Mouse (Mus musculus) embryonic facial prominence, embryonic 10.5 days (tissue): ENCODE measurements around the gene Ptprcap. TPM values are rescaled to one million over a fixed set of nuclear protein-coding genes. Genes with fewer than 3 reads are reported as not detected.

Source experiments
- DNase-seq: peaks from one replicate; pipeline ENCODE4 v3.0.0-alpha.2; 2017; ENCODE audit warnings: low spot score
- H3K27ac ChIP-seq: fragments of 300-500 bp; sonication (generic); replicated peaks from 2 replicates; pipeline ENCODE4 v1.5.1; 2016; ENCODE audit warnings: mild to moderate bottlenecking
- H3K27me3 ChIP-seq: fragments of 300-500 bp; sonication (generic); replicated peaks from 2 replicates; pipeline ENCODE4 v1.6.1; 2016; ENCODE audit warnings: low read depth, mild to moderate bottlenecking; ENCODE audit not compliant: poor library complexity, severe bottlenecking
- H3K36me3 ChIP-seq: fragments of 300-500 bp; sonication (generic); replicated peaks from 2 replicates; pipeline ENCODE4 v1.6.1; 2016; ENCODE audit warnings: mild to moderate bottlenecking, moderate library complexity
- H3K4me1 ChIP-seq: fragments of 300-500 bp; sonication (generic); 2 replicates; pipeline ENCODE4 v1.6.1; 2016
- H3K4me3 ChIP-seq: fragments of 300-500 bp; sonication (generic); 2 replicates; pipeline ENCODE4 v1.5.1; 2016; ENCODE audit warnings: mild to moderate bottlenecking, moderate library complexity
- H3K9me3 ChIP-seq: fragments of 300-500 bp; sonication (generic); 2 replicates; pipeline ENCODE4 v1.6.1; 2016; ENCODE audit warnings: mild to moderate bottlenecking
- WGBS: fragments of 180-500 bp; shearing (Covaris S2); methylation state at CpG from one replicate; pipeline ENCODE4 v1.1.7; 2016; 5-methylcytosine and 5-hydroxymethylcytosine counted together
- polyA plus RNA-seq: library from polyadenylated mRNA; unstranded; fragments of >200 nt; fragmentation: Nextera tagmentation; extraction: Ambion mirVana; gene quantifications from 2 replicates; pipeline ENCODE4 v1.2.1, GENCODE M21; 2016

The Ptprcap gene
- polyA plus RNA-seq, 1 experiment from 2014 or later = not detected

DNA sequence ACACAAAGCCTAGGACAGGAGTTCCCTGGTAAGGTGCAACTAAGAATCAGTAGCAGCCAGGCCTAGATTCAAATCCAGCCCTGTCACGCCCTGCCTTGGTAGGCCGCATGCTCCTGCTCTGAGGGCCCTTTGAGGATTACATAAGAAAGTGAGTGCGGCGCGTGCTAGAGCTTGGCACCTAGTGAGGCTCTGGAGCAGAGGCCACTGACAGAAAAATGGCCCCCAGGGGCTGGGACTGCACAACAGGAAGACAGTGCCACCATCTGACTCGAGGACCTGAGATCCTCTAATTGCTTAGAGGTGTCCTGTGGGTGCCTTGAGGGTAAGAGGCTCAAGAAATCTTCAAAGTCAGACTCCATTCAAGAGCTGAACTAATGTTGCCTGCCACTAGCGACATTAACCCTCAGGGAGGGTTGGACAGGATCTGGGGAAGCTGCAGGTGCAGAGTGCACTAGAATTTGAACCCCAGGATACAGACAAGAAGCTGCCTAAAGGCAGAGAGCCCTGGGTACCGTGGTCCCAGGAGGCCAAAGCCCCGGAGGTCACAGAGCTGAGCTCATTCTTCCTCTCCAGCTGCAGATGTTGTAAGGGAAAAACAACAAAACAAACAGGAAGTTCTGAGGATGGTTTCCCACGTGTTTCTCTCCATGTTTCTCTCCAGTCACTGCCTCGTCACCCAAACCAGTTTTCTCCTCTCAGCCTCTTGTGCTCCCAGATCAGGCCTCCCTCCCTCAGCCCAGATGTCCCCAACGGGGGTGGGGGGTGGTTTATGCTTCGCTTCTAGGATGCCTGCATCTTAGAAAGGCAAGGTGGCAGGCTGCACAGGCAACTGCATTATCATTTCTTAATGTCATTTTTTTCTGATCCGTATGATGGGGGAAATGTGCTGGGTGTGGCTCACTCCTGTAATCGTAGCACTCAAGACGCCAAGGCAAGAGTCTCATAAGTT, 8.6 kb upstream of the Ptprcap start:
- Histone ChIP-seq H3K9me3 (peaks cover 3% of the 10 kb centered on the region; the same call in 1 of the 2 replicates), H3K27ac (no peak overlapping the region), H3K27me3 (no peaks in the 10 kb centered on the region), H3K4me3 (no peak overlapping the region), H3K36me3 (peaks cover under 1% of the 10 kb centered on the region), H3K4me1 (peaks cover 23% of the 10 kb centered on the region)
- WGBS = 78% methylated on average over 16 of the region's 16 CpGs
- no peak for DNase-seq

GRCm38 (mm10) chr19:4145936-4146335, 7.5 kb upstream of the Ptprcap start:
- peaks cover 12% of the 10 kb centered on the region for H3K36me3 ChIP-seq
- peaks cover 3% of the 10 kb centered on the region; the same call in 1 of the 2 replicates for H3K9me3 ChIP-seq
- DNase-seq = no peak
- H3K27ac ChIP-seq = no peak overlapping the region
- H3K4me1 ChIP-seq = peaks cover 24% of the 10 kb centered on the region
- H3K27me3 ChIP-seq = no peaks in the 10 kb centered on the region
- no peak overlapping the region for H3K4me3 ChIP-seq
- WGBS = 86% methylated on average over 5 of the region's 5 CpGs

GRCm38 (mm10) chr19:4146366-4147021, 6.9 kb upstream of the Ptprcap start:
- no peak overlapping the region for H3K27ac ChIP-seq
- no peaks in the 10 kb centered on the region for H3K27me3 ChIP-seq
- H3K4me3 ChIP-seq = no peak overlapping the region
- WGBS = 63% methylated on average over 12 of the region's 12 CpGs
- DNase-seq = no peak
- H3K4me1 ChIP-seq = peaks cover 29% of the 10 kb centered on the region
- H3K9me3 ChIP-seq = peaks cover 3% of the 10 kb centered on the region; the same call in 1 of the 2 replicates
- peaks cover 18% of the 10 kb centered on the region for H3K36me3 ChIP-seq

DNA sequence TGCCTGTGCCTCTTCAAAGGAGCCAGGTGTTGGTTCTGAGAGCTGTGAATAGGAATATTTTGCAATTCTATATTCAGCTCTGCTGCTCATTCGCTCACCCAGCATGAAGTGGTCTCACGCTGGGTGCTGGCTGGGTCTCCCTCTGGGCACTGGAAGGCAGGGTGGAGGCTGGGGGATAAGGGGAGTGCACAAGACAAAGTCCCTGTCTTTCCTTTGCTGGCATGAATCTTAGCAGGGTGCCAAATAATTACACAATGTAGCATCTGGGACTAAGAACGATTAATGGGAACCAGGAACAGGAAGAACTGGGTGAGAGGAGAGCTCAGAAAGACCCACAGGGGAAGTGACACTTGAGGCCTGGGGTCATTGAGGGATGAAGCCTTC, 6.4 kb upstream of the Ptprcap start:
- no peak for DNase-seq
- Histone ChIP-seq H3K27ac (no peak overlapping the region), H3K36me3 (peaks cover 23% of the 10 kb centered on the region), H3K4me1 (peaks cover 29% of the 10 kb centered on the region), H3K27me3 (no peaks in the 10 kb centered on the region), H3K9me3 (peaks cover 3% of the 10 kb centered on the region; the same call in 1 of the 2 replicates), H3K4me3 (no peak overlapping the region)
- WGBS = 46% methylated on average over 3 of the region's 3 CpGs

DNA sequence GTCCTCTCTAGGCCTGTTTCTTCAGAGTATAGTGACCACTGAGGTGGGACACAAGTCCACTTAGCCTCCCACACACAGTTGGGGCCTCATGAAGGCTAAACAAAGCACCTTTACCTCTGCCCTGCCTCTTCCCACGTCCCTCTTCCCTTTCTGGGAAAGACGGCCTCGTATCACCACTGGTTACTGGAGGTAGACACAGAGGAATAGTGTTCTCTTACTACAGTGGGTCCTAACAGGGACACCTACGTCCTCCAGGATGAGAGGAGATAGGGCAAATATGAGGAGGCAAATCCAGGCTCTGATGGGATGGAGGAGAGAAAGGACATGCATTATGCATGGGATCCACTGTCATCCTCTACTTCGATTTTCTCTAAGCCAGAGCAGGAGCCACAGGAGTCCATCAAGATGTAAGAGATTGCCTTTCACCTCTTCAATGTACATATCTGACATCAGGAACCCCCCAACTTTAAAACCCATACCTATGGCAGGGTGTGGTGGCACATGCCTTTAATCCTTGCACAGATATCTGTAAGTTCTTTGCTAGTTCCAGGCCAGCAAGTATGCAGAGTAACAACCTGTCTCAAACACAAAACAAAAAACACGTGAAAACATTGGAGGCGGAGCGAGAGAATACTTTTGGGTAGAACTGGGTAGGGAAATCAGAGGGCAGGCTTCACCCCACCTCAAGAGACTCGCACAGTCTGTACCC, 5.5 kb upstream of the Ptprcap start:
- peak overlapping the region; percentile 88 for H3K27ac ChIP-seq

GRCm38 (mm10) chr19:4148491-4148806, 5.0 kb upstream of the Ptprcap start, which contains the start of gene Coro1b:
TSS of gene Coro1b (plus strand) at chr19:4148619.
- H3K27me3 ChIP-seq = no peaks in the 10 kb centered on the region
- H3K4me1 ChIP-seq = peaks cover 29% of the 10 kb centered on the region
- peak within 1 kb of the TSS; percentile 88 for H3K27ac ChIP-seq
- DNase-seq = peak; percentile 98
- peaks cover 37% of the 10 kb centered on the region for H3K36me3 ChIP-seq
- H3K4me3 ChIP-seq = peak within 1 kb of the TSS; percentile 88
- peaks cover 3% of the 10 kb centered on the region; the same call in 1 of the 2 replicates for H3K9me3 ChIP-seq
- WGBS = under 1% methylated on average over 33 of the region's 33 CpGs

More for the DNA sequence above, 5.5 kb upstream of the Ptprcap start:
- peaks cover 32% of the 10 kb centered on the region for H3K36me3 ChIP-seq
- H3K27me3 ChIP-seq = no peaks in the 10 kb centered on the region
- peak overlapping the region; percentile 88 for H3K4me3 ChIP-seq
- H3K9me3 ChIP-seq = peaks cover 3% of the 10 kb centered on the region; the same call in 1 of the 2 replicates
- peaks cover 29% of the 10 kb centered on the region for H3K4me1 ChIP-seq
- 34% methylated on average over 9 of the region's 9 CpGs for WGBS
- DNase-seq = no peak

DNA sequence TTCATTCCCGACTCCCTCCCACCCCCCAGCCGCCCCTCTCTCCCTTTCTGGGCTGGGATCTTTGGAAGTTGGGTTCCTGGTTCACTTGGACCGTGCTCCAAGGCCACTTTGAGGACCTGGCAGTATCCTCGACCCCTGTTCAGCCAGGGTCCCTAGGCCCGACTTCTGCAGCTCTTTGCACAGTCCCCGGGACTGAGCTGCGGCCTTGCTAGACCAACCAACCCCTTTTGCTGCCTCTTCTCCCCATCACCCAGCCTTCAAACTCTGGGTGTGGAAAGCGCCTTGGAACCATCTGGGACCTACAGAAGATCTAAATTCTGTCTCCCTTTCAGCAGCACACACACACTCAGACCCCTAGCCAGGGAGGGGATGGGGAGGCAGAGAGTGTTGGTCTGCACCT, 4.6 kb upstream of the Ptprcap start:
- H3K27me3 ChIP-seq = no peaks in the 10 kb centered on the region
- WGBS = 5% methylated on average over 8 of the region's 8 CpGs
- DNase-seq = no peak
- peaks cover 41% of the 10 kb centered on the region for H3K36me3 ChIP-seq
- H3K27ac ChIP-seq = peak overlapping the region; percentile 88
- peaks cover 32% of the 10 kb centered on the region for H3K4me1 ChIP-seq
- peak overlapping the region; percentile 88 for H3K4me3 ChIP-seq
- H3K9me3 ChIP-seq = peaks cover 3% of the 10 kb centered on the region; the same call in 1 of the 2 replicates

DNA sequence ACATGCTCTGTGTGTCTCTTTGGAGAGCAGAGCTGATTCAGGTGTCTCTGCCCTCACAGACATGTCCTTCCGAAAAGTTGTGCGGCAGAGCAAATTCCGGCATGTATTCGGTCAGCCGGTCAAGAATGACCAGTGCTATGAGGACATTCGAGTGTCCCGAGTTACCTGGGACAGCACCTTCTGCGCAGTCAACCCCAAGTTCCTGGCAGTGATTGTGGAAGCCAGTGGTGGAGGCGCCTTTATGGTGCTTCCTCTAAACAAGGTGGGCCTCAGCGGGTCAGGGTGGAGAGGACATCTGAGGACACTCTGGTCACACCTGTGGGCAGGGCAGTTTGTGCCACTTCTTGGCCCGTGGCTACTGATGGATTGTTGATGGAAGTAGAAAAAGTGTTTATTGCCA, 4.1 kb upstream of the Ptprcap start:
- WGBS = 90% methylated on average over 11 of the region's 11 CpGs
- no peak for DNase-seq
- H3K27me3 ChIP-seq = no peaks in the 10 kb centered on the region
- 0 out of 2 replicates have a peak overlapping the region, but pooled peaks have one; percentile 88 for H3K27ac ChIP-seq
- H3K4me1 ChIP-seq = peaks cover 35% of the 10 kb centered on the region
- peaks cover 3% of the 10 kb centered on the region; the same call in 1 of the 2 replicates for H3K9me3 ChIP-seq
- H3K4me3 ChIP-seq = peak overlapping the region; percentile 88
- peaks cover 44% of the 10 kb centered on the region for H3K36me3 ChIP-seq

DNA sequence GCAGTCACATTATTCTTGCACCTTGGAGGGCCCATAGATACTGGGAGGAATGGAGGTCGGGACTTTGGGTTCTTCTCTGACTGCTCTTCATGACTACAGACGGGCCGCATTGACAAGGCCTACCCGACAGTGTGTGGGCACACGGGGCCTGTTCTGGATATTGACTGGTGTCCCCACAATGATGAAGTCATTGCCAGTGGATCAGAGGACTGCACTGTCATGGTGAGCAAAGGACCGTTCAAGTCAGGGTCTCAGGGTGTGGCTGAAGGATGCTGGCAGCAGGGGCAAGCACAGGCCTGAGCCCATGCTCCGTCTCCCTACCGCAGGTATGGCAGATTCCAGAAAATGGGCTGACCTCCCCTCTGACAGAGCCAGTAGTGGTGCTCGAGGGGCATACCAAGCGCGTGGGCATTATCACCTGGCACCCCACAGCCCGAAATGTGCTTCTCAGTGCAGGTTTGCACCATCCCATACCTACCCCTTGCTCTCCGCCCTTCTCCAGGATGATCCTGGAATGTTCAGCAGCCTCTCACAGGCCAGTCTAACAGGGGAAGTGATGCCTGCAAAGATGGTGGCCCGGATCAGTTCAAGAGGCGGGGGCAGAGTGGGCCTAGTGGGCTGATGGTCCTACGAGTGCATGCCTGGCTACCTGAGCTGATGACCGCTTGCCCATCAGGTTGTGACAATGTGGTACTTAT, 3.5 kb upstream of the Ptprcap start:
- H3K4me1 ChIP-seq = peaks cover 35% of the 10 kb centered on the region
- no peak overlapping the region for H3K27ac ChIP-seq
- peaks cover 45% of the 10 kb centered on the region for H3K36me3 ChIP-seq
- peaks cover 3% of the 10 kb centered on the region; the same call in 1 of the 2 replicates for H3K9me3 ChIP-seq
- H3K4me3 ChIP-seq = peak overlapping the region; percentile 88
- no peaks in the 10 kb centered on the region for H3K27me3 ChIP-seq
- DNase-seq = no peak
- WGBS = 94% methylated on average over 17 of the region's 17 CpGs

GRCm38 (mm10) chr19:4150567-4151487, 2.6 kb upstream of the Ptprcap start:
- H3K36me3 ChIP-seq = peaks cover 54% of the 10 kb centered on the region
- H3K9me3 ChIP-seq = no peaks in the 10 kb centered on the region
- WGBS = 91% methylated on average over 22 of the region's 22 CpGs
- H3K27ac ChIP-seq = no peak overlapping the region
- no peaks in the 10 kb centered on the region for H3K27me3 ChIP-seq
- H3K4me1 ChIP-seq = peaks cover 38% of the 10 kb centered on the region
- 0 out of 2 replicates have a peak overlapping the region, but pooled peaks have one; percentile 13 for H3K4me3 ChIP-seq
- DNase-seq = no peak

DNA sequence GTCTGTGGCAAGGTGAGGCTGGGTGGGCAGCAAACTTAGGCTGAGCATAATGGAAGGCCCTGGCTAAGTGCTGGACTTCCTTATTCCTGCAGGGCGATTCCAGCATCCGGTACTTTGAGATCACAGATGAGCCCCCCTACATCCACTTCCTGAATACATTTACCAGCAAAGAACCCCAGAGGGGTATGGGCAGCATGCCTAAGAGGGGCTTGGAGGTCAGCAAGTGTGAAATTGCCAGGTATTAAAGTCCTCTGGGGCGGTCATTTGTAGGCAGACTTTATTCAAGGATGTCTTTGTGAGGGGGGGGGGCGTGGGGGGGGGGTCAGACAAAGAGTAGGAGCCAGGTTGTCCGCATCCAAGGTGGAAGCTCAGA, 1.9 kb upstream of the Ptprcap start:
- H3K27me3 ChIP-seq = no peaks in the 10 kb centered on the region
- H3K4me3 ChIP-seq = no peak overlapping the region
- 74% methylated on average over 5 of the region's 5 CpGs for WGBS
- no peak overlapping the region for H3K27ac ChIP-seq
- no peaks in the 10 kb centered on the region for H3K9me3 ChIP-seq
- peaks cover 60% of the 10 kb centered on the region for H3K36me3 ChIP-seq
- H3K4me1 ChIP-seq = peaks cover 42% of the 10 kb centered on the region
- DNase-seq = no peak
